Mouse (Mus musculus): ENCODE measurements around the gene Rab42. TPM values are rescaled to one million over a fixed set of nuclear protein-coding genes. Genes with fewer than 3 reads are reported as not detected.

Gene Rab42
- total and polyA plus RNA-seq, 2 experiments, result not detected

DNA sequence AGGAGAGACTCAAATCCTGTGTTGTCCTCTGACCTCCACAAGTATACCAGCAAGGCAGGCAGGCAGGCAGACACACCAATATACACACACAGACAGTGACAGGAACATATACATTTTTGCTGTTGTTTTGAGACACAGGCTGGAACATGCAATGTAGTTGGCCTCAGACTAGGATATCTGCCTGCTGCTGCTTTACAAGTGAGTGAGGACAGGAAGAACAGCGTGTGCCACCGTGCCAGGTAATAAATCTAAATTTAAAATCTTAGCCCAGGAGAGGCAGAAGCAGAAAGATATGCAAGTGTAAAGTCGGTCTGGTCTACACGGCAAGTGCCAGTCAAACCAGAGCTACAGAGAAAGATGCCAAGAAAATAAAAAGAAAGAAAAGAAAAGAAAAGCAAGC is 43.9 kb downstream of the Rab42 start:
- peaks cover 6% of the 10 kb centered on the region; the same call in 1 of the 2 replicates for H3K79me2 ChIP-seq (ENCODE audit: control insufficient read depth, insufficient read depth, low read length)
- H3K9ac ChIP-seq (ENCODE audit: low read depth, low read length), result no peak overlapping the region
- no peaks in the 10 kb centered on the region for H3K27me3 ChIP-seq (ENCODE audit: control insufficient read depth, insufficient read depth, low read length)
- DNase-seq (ENCODE audit: extremely low read depth, low read depth, low spot score), result no peak
- H3K4me3 ChIP-seq (ENCODE audit: insufficient read depth, low read depth, low read length), result no peak overlapping the region
- no peak overlapping the region for H3K27ac ChIP-seq (replicated peaks; ENCODE audit: insufficient read depth, low read depth, low read length)
- peaks cover 18% of the 10 kb centered on the region for H3K4me1 ChIP-seq (ENCODE audit: control insufficient read depth, insufficient read depth, low read length)
- no peaks in the 10 kb centered on the region for H3K36me3 ChIP-seq (ENCODE audit: control insufficient read depth, insufficient read depth, low read length)
- TF ChIP-seq POLR2A (IDR thresholded peaks at IDR 0.05; ENCODE audit: extremely low read depth, insufficient read depth, low read length), result no peak
- 69% methylated on average over 4 of the region's 4 CpGs for WGBS

DNA sequence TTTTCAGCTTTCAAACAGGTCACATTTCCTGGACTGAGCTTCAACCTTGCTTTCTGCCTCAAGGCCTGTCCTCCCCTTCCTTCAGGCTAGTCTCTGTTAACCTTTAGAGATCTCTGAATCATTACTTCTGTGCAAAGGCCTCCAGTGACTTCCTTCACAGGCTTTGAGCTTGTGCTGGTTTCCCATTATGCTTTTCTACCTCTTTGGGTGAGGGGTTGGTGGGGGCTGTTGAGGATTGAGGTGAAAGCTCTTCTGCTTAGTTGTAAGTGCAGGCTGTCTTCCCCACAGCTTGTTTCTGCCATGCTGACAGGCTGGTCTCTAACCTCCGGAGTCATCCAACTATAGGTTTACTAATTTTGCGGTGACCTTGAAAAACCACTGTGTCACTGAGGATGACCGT is 46.8 kb downstream of the Rab42 start:
- H3K27me3 ChIP-seq (ENCODE audit: control insufficient read depth, insufficient read depth, low read length), result no peaks in the 10 kb centered on the region
- H3K4me3 ChIP-seq (ENCODE audit: insufficient read depth, low read depth, low read length), result no peak overlapping the region
- TF ChIP-seq POLR2A (IDR thresholded peaks at IDR 0.05; ENCODE audit: extremely low read depth, insufficient read depth, low read length) (no peak), CTCF (IDR thresholded peaks at IDR 0.05; ENCODE audit: low read depth, low read length) (no peak)
- no peak overlapping the region for H3K27ac ChIP-seq (replicated peaks; ENCODE audit: insufficient read depth, low read depth, low read length)
- H3K36me3 ChIP-seq (ENCODE audit: control insufficient read depth, insufficient read depth, low read length), result no peaks in the 10 kb centered on the region
- H3K9ac ChIP-seq (ENCODE audit: low read depth, low read length), result no peak overlapping the region
- H3K4me1 ChIP-seq (ENCODE audit: control insufficient read depth, insufficient read depth, low read length), result peaks cover 15% of the 10 kb centered on the region
- peaks cover 5% of the 10 kb centered on the region; the same call in 1 of the 2 replicates for H3K79me2 ChIP-seq (ENCODE audit: control insufficient read depth, insufficient read depth, low read length)
- DNase-seq (ENCODE audit: extremely low read depth, low read depth, low spot score), result no peak
- WGBS, result 89% methylated on average over 3 of the region's 3 CpGs

DNA sequence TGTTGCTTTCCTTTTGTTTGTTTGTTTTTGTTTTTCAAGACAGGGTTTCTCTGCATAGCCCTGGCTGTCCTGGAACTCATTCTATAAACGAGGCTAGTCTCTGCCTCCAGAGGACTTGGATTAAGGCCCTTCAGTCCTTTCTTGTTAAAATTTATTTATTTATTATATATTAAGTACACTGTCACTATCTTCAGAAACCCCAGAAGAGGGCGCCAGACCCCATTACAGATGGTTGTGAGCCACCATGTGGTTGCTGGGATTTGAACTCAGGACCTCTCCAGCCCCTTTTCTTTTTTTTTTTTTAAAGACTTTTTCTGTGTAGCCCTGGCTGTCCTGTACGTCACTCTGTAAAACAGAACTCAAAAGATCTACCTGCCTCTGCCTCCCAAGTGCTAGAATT is 48.2 kb downstream of the Rab42 start:
- Histone ChIP-seq H3K36me3 (ENCODE audit: control insufficient read depth, insufficient read depth, low read length) (peaks cover 2% of the 10 kb centered on the region; the same call in 1 of the 2 replicates), H3K27me3 (ENCODE audit: control insufficient read depth, insufficient read depth, low read length) (no peaks in the 10 kb centered on the region), H3K79me2 (ENCODE audit: control insufficient read depth, insufficient read depth, low read length) (peaks cover 2% of the 10 kb centered on the region; the same call in 1 of the 2 replicates), H3K27ac (replicated peaks; ENCODE audit: insufficient read depth, low read depth, low read length) (no peak overlapping the region), H3K4me1 (ENCODE audit: control insufficient read depth, insufficient read depth, low read length) (peaks cover 15% of the 10 kb centered on the region), H3K4me3 (ENCODE audit: insufficient read depth, low read depth, low read length) (no peak overlapping the region), H3K9ac (ENCODE audit: low read depth, low read length) (no peak overlapping the region)
- 91% methylated on average over 3 of the region's 3 CpGs for WGBS
- DNase-seq (ENCODE audit: extremely low read depth, low read depth, low spot score), result no peak
- TF ChIP-seq POLR2A (IDR thresholded peaks at IDR 0.05; ENCODE audit: extremely low read depth, insufficient read depth, low read length) (no peak), CTCF (IDR thresholded peaks at IDR 0.05; ENCODE audit: low read depth, low read length) (0 out of 2 replicates have a peak, but pooled peaks have one; percentile 11)

DNA sequence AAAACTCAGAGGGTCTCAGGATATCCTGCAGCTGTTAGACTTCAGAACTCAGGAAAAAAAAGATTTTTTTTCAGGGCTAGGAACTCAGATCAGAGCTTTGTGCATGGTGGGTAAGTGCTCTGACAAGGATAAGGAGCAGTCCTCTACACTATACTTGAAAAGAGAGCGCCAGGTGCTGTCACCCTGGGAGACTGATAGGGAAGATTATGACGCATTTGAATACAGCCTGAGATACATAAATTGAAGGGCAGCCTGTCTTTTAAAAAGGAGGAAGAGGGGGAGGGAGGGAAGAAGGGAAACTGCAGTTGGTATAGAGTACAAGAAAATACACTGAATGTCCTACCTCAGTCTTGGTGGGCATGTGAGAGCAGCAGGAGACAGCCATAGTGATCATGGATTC is 49.6 kb downstream of the Rab42 start:
- H3K4me1 ChIP-seq (ENCODE audit: control insufficient read depth, insufficient read depth, low read length), result peaks cover 7% of the 10 kb centered on the region; the same call in 1 of the 2 replicates
- WGBS, result 89% methylated on average over 2 of the region's 2 CpGs
- H3K79me2 ChIP-seq (ENCODE audit: control insufficient read depth, insufficient read depth, low read length), result 0 out of 2 replicates have a peak, but pooled peaks cover 2% of the 10 kb centered on the region
- no peak overlapping the region for H3K9ac ChIP-seq (ENCODE audit: low read depth, low read length)
- no peak for DNase-seq (ENCODE audit: extremely low read depth, low read depth, low spot score)
- H3K27me3 ChIP-seq (ENCODE audit: control insufficient read depth, insufficient read depth, low read length), result no peaks in the 10 kb centered on the region
- no peak for TF ChIP-seq CTCF (IDR thresholded peaks at IDR 0.05; ENCODE audit: low read depth, low read length)
- TF ChIP-seq POLR2A (IDR thresholded peaks at IDR 0.05; ENCODE audit: extremely low read depth, insufficient read depth, low read length), result no peak
- H3K27ac ChIP-seq (replicated peaks; ENCODE audit: insufficient read depth, low read depth, low read length), result no peak overlapping the region
- H3K36me3 ChIP-seq (ENCODE audit: control insufficient read depth, insufficient read depth, low read length), result peaks cover 2% of the 10 kb centered on the region; the same call in 1 of the 2 replicates
- H3K4me3 ChIP-seq (ENCODE audit: insufficient read depth, low read depth, low read length), result no peak overlapping the region

DNA sequence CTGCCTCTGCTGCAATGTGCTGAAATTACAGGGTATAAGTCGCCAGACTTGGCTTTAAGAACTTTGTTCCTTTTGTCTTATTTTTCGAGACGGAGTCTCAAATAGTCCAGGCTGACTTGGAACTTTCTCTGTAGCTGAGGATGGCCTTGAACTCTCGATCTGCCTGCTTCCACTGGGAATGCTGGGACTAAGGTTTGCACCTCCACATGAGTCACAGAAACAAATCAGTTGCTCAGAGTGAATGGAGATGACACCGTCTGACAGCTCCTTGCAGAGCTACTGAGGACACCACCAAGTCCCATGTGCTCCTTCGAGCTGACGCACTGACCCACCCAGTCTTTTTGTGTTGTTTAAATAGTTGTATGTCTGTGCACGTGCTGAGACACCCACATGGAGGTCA is 50.1 kb downstream of the Rab42 start:
- Histone ChIP-seq H3K4me1 (ENCODE audit: control insufficient read depth, insufficient read depth, low read length) (peaks cover 6% of the 10 kb centered on the region; the same call in 1 of the 2 replicates), H3K27ac (replicated peaks; ENCODE audit: insufficient read depth, low read depth, low read length) (no peak overlapping the region), H3K27me3 (ENCODE audit: control insufficient read depth, insufficient read depth, low read length) (no peaks in the 10 kb centered on the region), H3K79me2 (ENCODE audit: control insufficient read depth, insufficient read depth, low read length) (0 out of 2 replicates have a peak, but pooled peaks cover 2% of the 10 kb centered on the region), H3K4me3 (ENCODE audit: insufficient read depth, low read depth, low read length) (no peak overlapping the region), H3K9ac (ENCODE audit: low read depth, low read length) (no peak overlapping the region), H3K36me3 (ENCODE audit: control insufficient read depth, insufficient read depth, low read length) (peaks cover 2% of the 10 kb centered on the region; the same call in 1 of the 2 replicates)
- WGBS, result 84% methylated on average over 8 of the region's 8 CpGs
- no peak for DNase-seq (ENCODE audit: extremely low read depth, low read depth, low spot score)
- no peak for TF ChIP-seq CTCF (IDR thresholded peaks at IDR 0.05; ENCODE audit: low read depth, low read length)
- no peak for TF ChIP-seq POLR2A (IDR thresholded peaks at IDR 0.05; ENCODE audit: extremely low read depth, insufficient read depth, low read length)

Other genes with a start within 250 kb of the Rab42 start
- 0.09 and 0.20 TPM in 2 replicates for gene Gm10300, start 228.7 kb downstream of the Rab42 start, total RNA-seq (2014; rRNA removed)
- gene Gm10300, start 228.7 kb downstream of the Rab42 start, polyA plus RNA-seq (2012; rRNA removed), result 0.04 and 0.13 TPM in 2 replicates
- 46.8 and 48.0 TPM in 2 replicates for gene Epb41, start 228.1 kb downstream of the Rab42 start, total RNA-seq (2014; rRNA removed)
- gene Epb41, start 228.1 kb downstream of the Rab42 start, polyA plus RNA-seq (2012; rRNA removed), result 29.6 and 40.7 TPM in 2 replicates
- gene Oprd1, start 158.9 kb downstream of the Rab42 start, total RNA-seq (2014; rRNA removed), result not detected in 2 replicates
- 0.02 TPM in 1 of 2 replicates, not detected in the other for gene Oprd1, start 158.9 kb downstream of the Rab42 start, polyA plus RNA-seq (2012; rRNA removed)
- gene Ythdf2, start 91.1 kb downstream of the Rab42 start, total RNA-seq (2014; rRNA removed), result 11.2 and 13.5 TPM in 2 replicates
- gene Ythdf2, start 91.1 kb downstream of the Rab42 start, polyA plus RNA-seq (2012; rRNA removed), result 10.5 and 13.1 TPM in 2 replicates
- 3.3 and 5.4 TPM in 2 replicates for gene Gmeb1, start 41.8 kb downstream of the Rab42 start, total RNA-seq (2014; rRNA removed)
- gene Gmeb1, start 41.8 kb downstream of the Rab42 start, polyA plus RNA-seq (2012; rRNA removed), result 4.0 and 6.0 TPM in 2 replicates
- 5.7 and 7.5 TPM in 2 replicates for gene Taf12, start 29.0 kb downstream of the Rab42 start, total RNA-seq (2014; rRNA removed)
- 5.0 and 5.1 TPM in 2 replicates for gene Taf12, start 29.0 kb downstream of the Rab42 start, polyA plus RNA-seq (2012; rRNA removed)
- 28.3 and 29.5 TPM in 2 replicates for gene Trnau1ap, start 26.2 kb upstream of the Rab42 start, total RNA-seq (2014; rRNA removed)
- gene Trnau1ap, start 26.2 kb upstream of the Rab42 start, polyA plus RNA-seq (2012; rRNA removed), result 11.2 and 12.2 TPM in 2 replicates
- 3.0 and 4.2 TPM in 2 replicates for gene Rcc1, start 50.2 kb upstream of the Rab42 start, total RNA-seq (2014; rRNA removed)
- 2.8 and 4.0 TPM in 2 replicates for gene Rcc1, start 50.2 kb upstream of the Rab42 start, polyA plus RNA-seq (2012; rRNA removed)
- gene Phactr4, start 119.1 kb upstream of the Rab42 start, total RNA-seq (2014; rRNA removed), result 6.6 and 8.9 TPM in 2 replicates
- gene Phactr4, start 119.1 kb upstream of the Rab42 start, polyA plus RNA-seq (2012; rRNA removed), result 7.2 and 8.0 TPM in 2 replicates
- gene Med18, start 160.5 kb upstream of the Rab42 start, total RNA-seq (2014; rRNA removed), result 3.8 TPM in 2 replicates
- gene Med18, start 160.5 kb upstream of the Rab42 start, polyA plus RNA-seq (2012; rRNA removed), result 1.0 and 1.4 TPM in 2 replicates
- gene Sesn2, start 207.1 kb upstream of the Rab42 start, total RNA-seq (2014; rRNA removed), result 2.7 and 3.6 TPM in 2 replicates
- gene Sesn2, start 207.1 kb upstream of the Rab42 start, polyA plus RNA-seq (2012; rRNA removed), result 5.5 and 6.0 TPM in 2 replicates
- 59.5 and 87.1 TPM in 2 replicates for gene Atpif1, start 230.3 kb upstream of the Rab42 start, total RNA-seq (2014; rRNA removed)
- 25.9 and 26.2 TPM in 2 replicates for gene Atpif1, start 230.3 kb upstream of the Rab42 start, polyA plus RNA-seq (2012; rRNA removed)
- 17.0 and 26.1 TPM in 2 replicates for gene Dnajc8, start 232.2 kb upstream of the Rab42 start, total RNA-seq (2014; rRNA removed)
- 9.7 and 10.4 TPM in 2 replicates for gene Dnajc8, start 232.2 kb upstream of the Rab42 start, polyA plus RNA-seq (2012; rRNA removed)